Mouse (Mus musculus) embryonic facial prominence, embryonic 11.5 days (tissue): ENCODE results near the gene Cd164. TPM values are rescaled to one million over a fixed set of nuclear protein-coding genes. Genes with fewer than 3 reads are reported as not detected.

ENCODE experiments used
- ATAC-seq: fragments of 200-750 bp; cut with Nextera tagmentation; replicated peaks from 2 replicates; pipeline ENCODE4 v1.8.0; 2017; ENCODE audit warnings: low read depth; ENCODE audit not compliant: insufficient number of reproducible peaks, low FRiP score, low TSS enrichment
- DNase-seq: peaks from one replicate; pipeline ENCODE4 v3.0.0-alpha.2; 2015; ENCODE audit warnings: low spot score
- H3K27ac ChIP-seq: fragments of 300-500 bp; sonication (generic); replicated peaks from 2 replicates; pipeline ENCODE4 v1.5.1; 2014; ENCODE audit warnings: mild to moderate bottlenecking, low read depth, low read length, control low read depth
- H3K27me3 ChIP-seq: fragments of 300-500 bp; sonication (generic); 2 replicates; pipeline ENCODE4 v1.6.1; 2014; ENCODE audit warnings: mild to moderate bottlenecking, low read length, moderate library complexity, mixed read lengths; ENCODE audit not compliant: control insufficient read depth, insufficient read depth
- H3K36me3 ChIP-seq: fragments of 300-500 bp; sonication (generic); replicated peaks from 2 replicates; pipeline ENCODE4 v1.6.1; 2014; ENCODE audit warnings: low read depth, mild to moderate bottlenecking, low read length, moderate library complexity, mixed read lengths; ENCODE audit not compliant: control insufficient read depth, insufficient read depth
- H3K4me1 ChIP-seq: fragments of 300-500 bp; sonication (generic); 2 replicates; pipeline ENCODE4 v1.6.1; 2014; ENCODE audit warnings: low read length, mixed read lengths; ENCODE audit not compliant: control insufficient read depth, insufficient read depth
- H3K4me2 ChIP-seq: fragments of 300-500 bp; sonication (generic); 2 replicates; pipeline ENCODE4 v1.6.1; 2014; ENCODE audit warnings: low read depth, mild to moderate bottlenecking, control low read depth, low read length, moderate library complexity
- H3K4me3 ChIP-seq: fragments of 300-500 bp; sonication (generic); 2 replicates; pipeline ENCODE4 v1.5.1; 2014; ENCODE audit warnings: low read depth, low read length, control low read depth
- H3K9ac ChIP-seq: fragments of 300-500 bp; sonication (generic); replicated peaks from 2 replicates; pipeline ENCODE4 v1.6.1; 2014; ENCODE audit warnings: mild to moderate bottlenecking, control low read depth, low read length
- H3K9me3 ChIP-seq: fragments of 300-500 bp; sonication (generic); replicated peaks from 2 replicates; pipeline ENCODE4 v1.6.1; 2016; ENCODE audit warnings: mild to moderate bottlenecking, low read length, inconsistent platforms, mixed read lengths; ENCODE audit not compliant: control insufficient read depth
- WGBS: fragments of 180-500 bp; shearing (Covaris S2); extraction: QIAGEN DNeasy Blood & Tissue Kit; methylation state at CpG from one replicate; pipeline ENCODE4 v1.1.7; 2014; 5-methylcytosine and 5-hydroxymethylcytosine counted together
- polyA plus RNA-seq: library from polyadenylated mRNA; unstranded; fragments of >200 nt; fragmentation: Nextera tagmentation; extraction: Ambion mirVana; gene quantifications from 2 replicates; pipeline ENCODE4 v1.2.1, GENCODE M21; 2014

Gene Cd164
- polyA plus RNA-seq, 1 experiment from 2014 or later = 211 TPM

DNA sequence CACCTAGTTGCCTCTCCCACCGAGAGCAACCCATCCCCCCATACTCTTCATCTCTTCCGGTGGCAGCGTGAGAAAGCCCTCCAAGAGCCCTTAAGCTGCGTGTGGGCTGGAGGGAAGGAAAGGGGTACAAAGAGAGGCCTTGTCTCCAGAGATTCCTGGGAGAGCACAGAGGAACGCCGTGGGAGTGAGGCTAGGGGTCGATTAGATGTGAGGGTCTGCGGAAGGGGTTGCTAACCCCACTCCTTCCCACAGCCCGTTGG lies 42.3 kb upstream of the Cd164 start:
- H3K4me1 ChIP-seq = peaks cover 2% of the 10 kb centered on the region; the same call in 1 of the 2 replicates
- no peaks in the 10 kb centered on the region for H3K36me3 ChIP-seq
- 1% methylated on average over 9 of the region's 9 CpGs for WGBS
- peak; percentile 74 for DNase-seq
- H3K9ac ChIP-seq = peak overlapping the region; percentile 79
- H3K27ac ChIP-seq = peak overlapping the region; percentile 78
- peak overlapping the region; percentile 59 for H3K4me3 ChIP-seq
- peak overlapping the region; percentile 92 for H3K4me2 ChIP-seq
- H3K27me3 ChIP-seq = no peaks in the 10 kb centered on the region
- H3K9me3 ChIP-seq = no peaks in the 10 kb centered on the region
- peak; percentile 40 for ATAC-seq

DNA sequence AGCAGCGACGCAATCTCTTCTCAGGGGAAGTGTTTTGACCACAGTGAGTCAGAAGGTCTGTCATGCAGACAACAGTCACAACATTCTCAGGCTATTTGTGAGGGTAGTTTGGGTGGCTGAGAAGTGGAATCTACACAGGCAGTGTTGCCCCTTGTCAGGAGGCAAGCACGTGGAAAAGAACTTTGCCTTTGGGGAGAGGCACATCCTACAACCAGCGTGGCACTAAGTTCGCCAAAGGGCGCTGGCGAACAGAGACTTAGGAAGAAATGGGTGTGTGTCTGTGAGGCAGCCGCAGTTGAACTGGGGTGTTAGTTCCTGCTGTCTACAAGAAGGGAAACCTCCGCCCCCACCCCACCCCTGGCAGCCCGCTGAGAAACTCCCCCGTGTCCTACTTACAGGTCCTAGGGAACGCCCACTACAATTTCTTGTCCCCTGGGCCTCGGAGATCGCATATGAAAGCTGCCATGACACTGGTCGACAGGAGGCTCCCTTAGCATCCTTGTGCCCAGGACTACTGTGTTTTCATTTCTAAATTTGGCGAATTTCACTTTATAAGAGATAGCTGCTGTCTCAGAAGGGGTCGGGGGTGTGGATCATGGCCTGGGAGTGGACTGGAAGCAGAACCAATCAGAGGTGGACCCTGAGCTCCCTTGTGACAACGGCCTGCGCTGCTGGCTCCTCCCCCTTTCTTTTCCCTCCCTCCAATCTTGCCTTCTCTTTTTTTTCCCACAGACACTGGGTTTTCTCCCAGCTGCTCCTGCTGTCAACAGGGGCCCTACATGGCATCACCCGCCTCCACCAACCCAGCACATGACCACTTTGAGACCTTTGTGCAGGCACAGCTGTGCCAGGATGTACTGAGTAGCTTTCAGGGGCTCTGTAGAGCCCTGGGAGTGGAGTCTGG lies 41.7 kb upstream of the Cd164 start:
- peak overlapping the region; percentile 78 for H3K27ac ChIP-seq
- H3K36me3 ChIP-seq = no peaks in the 10 kb centered on the region
- peak overlapping the region; percentile 59 for H3K4me3 ChIP-seq
- ATAC-seq = peak; percentile 61
- no peaks in the 10 kb centered on the region for H3K27me3 ChIP-seq
- H3K9me3 ChIP-seq = no peaks in the 10 kb centered on the region
- peak overlapping the region; percentile 92 for H3K4me2 ChIP-seq
- DNase-seq = peak; percentile 77
- WGBS = 4% methylated on average over 20 of the region's 20 CpGs
- H3K4me1 ChIP-seq = peaks cover 2% of the 10 kb centered on the region; the same call in 1 of the 2 replicates
- peak overlapping the region; percentile 79 for H3K9ac ChIP-seq

DNA sequence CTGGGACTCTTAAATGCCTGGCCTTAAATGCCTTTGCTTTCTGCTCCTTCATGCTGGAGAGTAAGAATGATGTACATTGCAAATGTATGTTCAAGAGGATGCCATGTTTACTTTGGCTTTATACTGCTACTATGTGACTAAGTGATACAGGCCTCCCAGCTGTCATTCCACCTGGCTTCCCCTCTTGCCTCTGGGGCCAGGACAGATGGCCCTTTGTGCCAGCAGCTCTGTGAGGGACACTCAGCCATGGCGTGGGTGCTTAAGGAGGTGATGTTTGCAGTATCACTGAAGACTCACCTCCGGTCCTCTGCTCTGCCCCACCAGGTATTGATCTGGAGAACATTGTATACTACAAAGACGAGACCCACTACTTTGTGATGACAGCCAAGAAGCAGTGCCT lies 39.3 kb upstream of the Cd164 start:
- peaks cover 2% of the 10 kb centered on the region; the same call in 1 of the 2 replicates for H3K4me1 ChIP-seq
- no peaks in the 10 kb centered on the region for H3K27me3 ChIP-seq
- H3K4me2 ChIP-seq = no peak overlapping the region
- H3K36me3 ChIP-seq = no peaks in the 10 kb centered on the region
- no peak for ATAC-seq
- H3K4me3 ChIP-seq = no peak overlapping the region
- no peak overlapping the region for H3K27ac ChIP-seq
- no peaks in the 10 kb centered on the region for H3K9me3 ChIP-seq
- WGBS = 92% methylated on average over 3 of the region's 3 CpGs
- H3K9ac ChIP-seq = no peak overlapping the region
- DNase-seq = no peak

DNA sequence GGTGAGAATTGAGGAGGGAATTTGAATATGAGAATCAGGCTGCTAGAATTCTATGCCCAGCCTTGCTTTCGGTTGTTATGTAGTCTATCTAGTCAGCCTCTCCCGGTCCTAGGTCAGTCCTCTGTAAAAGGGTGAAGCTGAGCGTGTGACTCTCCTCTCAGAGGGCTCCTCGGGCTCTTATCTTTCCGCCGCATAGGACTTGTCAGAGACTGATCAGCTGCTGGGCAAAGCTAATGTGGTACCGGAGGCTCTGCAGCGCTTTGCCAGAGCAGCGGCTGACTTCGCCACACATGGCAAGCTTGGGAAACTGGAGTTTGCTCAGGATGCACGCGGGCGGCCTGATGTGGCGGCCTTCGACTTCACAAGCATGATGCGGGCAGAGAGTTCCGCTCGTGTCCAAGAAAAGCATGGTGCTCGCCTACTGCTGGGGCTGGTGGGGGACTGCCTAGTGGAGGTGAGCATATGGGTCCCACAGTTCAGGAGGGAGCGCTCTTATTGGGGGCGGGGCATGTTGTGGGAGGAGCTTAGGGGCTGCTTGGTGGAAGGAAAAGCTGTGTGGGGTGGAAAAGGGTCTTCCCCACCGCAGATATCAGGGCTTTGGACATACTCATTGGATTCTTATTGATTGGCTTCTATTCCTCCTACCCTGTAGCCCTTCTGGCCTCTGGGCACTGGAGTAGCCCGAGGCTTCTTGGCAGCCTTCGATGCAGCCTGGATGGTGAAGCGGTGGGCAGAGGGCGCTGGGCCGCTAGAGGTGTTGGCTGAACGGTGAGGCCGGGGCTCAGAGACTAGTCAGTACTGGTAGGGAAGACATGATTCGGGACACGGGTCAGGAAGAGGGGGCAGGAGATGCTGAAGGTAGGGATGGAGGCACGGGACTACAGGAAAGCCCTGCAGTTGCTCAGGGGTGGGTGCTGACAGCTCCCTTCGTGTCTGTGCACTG lies 38.0 kb upstream of the Cd164 start:
- no peak overlapping the region for H3K4me2 ChIP-seq
- no peak overlapping the region for H3K9ac ChIP-seq
- H3K27me3 ChIP-seq = no peaks in the 10 kb centered on the region
- DNase-seq (no peak), ATAC-seq (no peak)
- 71% methylated on average over 33 of the region's 33 CpGs for WGBS
- 0 out of 2 replicates have a peak, but pooled peaks cover 2% of the 10 kb centered on the region for H3K4me1 ChIP-seq
- H3K9me3 ChIP-seq = no peaks in the 10 kb centered on the region
- H3K27ac ChIP-seq = no peak overlapping the region
- H3K4me3 ChIP-seq = no peak overlapping the region
- no peaks in the 10 kb centered on the region; the same call in none of the 2 replicates for H3K36me3 ChIP-seq

DNA sequence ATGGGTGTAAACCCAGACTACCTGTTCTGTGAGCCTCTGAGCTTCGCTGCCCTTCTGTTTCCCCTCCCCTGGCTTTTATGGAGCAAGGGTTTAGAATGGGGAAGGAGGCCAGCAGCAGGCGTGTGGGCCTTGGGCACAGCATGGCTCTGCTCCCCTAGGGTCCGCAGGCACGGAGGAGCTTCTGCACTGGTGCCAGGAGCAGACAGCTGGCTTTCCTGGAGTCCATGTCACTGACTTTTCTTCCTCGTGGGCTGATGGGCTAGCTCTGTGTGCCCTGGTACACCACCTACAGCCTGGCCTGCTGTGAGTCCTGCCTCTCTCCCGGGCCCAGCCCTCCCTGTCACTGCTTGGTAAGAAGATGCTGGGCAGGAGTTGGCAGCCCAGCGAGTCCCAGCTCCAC lies 36.8 kb upstream of the Cd164 start:
- DNase-seq = no peak
- Histone ChIP-seq H3K9ac (no peak overlapping the region), H3K4me1 (no peaks in the 10 kb centered on the region), H3K27ac (no peak overlapping the region), H3K4me2 (no peak overlapping the region), H3K4me3 (no peak overlapping the region), H3K36me3 (peaks cover 5% of the 10 kb centered on the region), H3K9me3 (no peaks in the 10 kb centered on the region), H3K27me3 (no peaks in the 10 kb centered on the region)
- WGBS = 86% methylated on average over 7 of the region's 7 CpGs
- ATAC-seq = no peak

DNA sequence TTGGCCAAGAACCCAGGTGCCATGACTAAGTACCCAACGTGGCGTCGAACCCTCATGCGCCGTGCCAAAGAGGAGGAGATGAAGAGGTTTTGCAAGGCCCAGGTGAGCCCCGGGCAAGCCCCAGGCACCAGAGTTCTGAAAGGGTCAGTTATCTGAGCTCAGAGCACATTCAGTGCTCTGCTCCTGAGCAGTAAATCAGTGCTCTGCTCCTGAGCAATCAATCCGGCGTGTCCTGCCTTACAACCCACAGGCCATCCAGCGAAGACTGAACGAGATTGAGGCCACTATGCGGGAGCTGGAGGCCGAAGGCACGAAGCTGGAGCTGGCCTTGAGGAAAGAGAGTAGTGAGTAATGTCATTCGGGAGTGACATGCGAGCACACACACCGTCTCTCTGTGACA lies 33.4 kb upstream of the Cd164 start:
- Histone ChIP-seq H3K36me3 (peaks cover 5% of the 10 kb centered on the region), H3K4me3 (no peak overlapping the region), H3K4me1 (no peaks in the 10 kb centered on the region; the same call in 1 of the 2 replicates), H3K9ac (no peak overlapping the region), H3K27me3 (no peaks in the 10 kb centered on the region), H3K9me3 (no peaks in the 10 kb centered on the region), H3K27ac (no peak overlapping the region), H3K4me2 (no peak overlapping the region)
- WGBS = 93% methylated on average over 16 of the region's 16 CpGs
- ATAC-seq (no peak), DNase-seq (no peak)

DNA sequence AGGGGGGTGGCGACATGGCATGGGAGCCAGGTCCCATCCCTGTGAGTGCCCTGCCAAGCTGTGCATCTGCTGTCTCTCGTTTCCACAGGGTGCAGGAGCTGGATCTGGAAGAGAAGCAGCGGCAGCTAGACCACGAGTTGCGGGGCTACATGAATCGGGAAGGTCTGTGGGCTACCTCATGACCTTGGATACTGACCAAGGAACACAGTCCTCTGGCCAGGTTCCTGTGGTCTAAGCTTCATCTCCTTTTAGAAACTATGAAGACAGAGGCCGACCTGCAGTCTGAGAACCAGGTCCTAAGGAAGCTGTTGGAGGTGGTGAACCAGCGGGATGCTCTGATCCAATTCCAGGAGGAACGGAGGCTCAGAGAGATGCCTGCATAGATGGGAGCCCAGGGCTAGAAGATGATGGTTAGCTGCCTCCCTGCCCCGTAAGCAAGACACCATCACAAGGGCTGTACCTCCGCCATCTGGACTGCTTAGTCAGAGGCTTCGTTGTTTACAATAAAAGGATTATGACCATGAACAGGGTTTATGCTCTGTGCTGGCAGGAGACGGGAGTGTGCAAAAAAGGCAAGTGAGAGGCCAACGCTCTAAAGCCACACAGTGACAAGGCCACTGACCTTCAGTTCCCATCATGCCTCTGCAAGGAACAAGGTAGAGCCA lies 32.6 kb upstream of the Cd164 start:
- Histone ChIP-seq H3K27ac (no peak overlapping the region), H3K4me1 (no peaks in the 10 kb centered on the region; the same call in 1 of the 2 replicates), H3K4me3 (no peak overlapping the region), H3K36me3 (peaks cover 5% of the 10 kb centered on the region), H3K9ac (no peak overlapping the region), H3K9me3 (no peaks in the 10 kb centered on the region), H3K4me2 (no peak overlapping the region), H3K27me3 (no peaks in the 10 kb centered on the region)
- DNase-seq (no peak), ATAC-seq (no peak)
- WGBS = 91% methylated on average over 14 of the region's 14 CpGs
